In genomic region chr8:56551361-56551852, GRCm38 (mm10) we compare ENCODE assay signal across 8 mouse cellular contexts. TPM values are rescaled to one million over a fixed set of nuclear protein-coding genes. Genes with fewer than 3 reads are reported as not detected.
A peak's percentile ranks its signal among the peaks of the same experiment; 100 is the strongest.
DNase-seq lines count a peak whose midpoint lies in the region; ATAC-seq and TF ChIP-seq lines count a peak whose summit lies in the region.

No protein-coding gene starts in this region.

- peaks cover 10% of the 10 kb centered on the region; the same call in 1 of the 2 replicates for H3K79me2 ChIP-seq in liver, adult 2 months (ENCODE audit: control insufficient read depth, insufficient read depth, low read length)
- peaks cover 29% of the 10 kb centered on the region for H3K79me2 ChIP-seq in myocyte (ENCODE audit: control insufficient read depth, insufficient read depth)

- peak overlapping the region; percentile 93 for H3K9ac ChIP-seq in heart, embryonic 11.5 days (ENCODE audit: low read depth, low read length)
- H3K9ac ChIP-seq in kidney, embryonic 16.5 days (replicated peaks; ENCODE audit: low read length): peak overlapping the region; percentile 84
- H3K9ac ChIP-seq in liver, adult 2 months (ENCODE audit: low read depth, low read length): peak overlapping the region; percentile 90
- H3K9ac ChIP-seq in stomach, embryonic 15.5 days: peak overlapping the region; percentile 13; the same call in 1 of the 2 replicates

- H3K9me3 ChIP-seq in erythroblast, embryonic 14.5 days (ENCODE audit: control insufficient read depth, low read length): no peaks in the 10 kb centered on the region
- H3K9me3 ChIP-seq in heart, embryonic 11.5 days (replicated peaks; ENCODE audit: control insufficient read depth, low read length): no peaks in the 10 kb centered on the region
- H3K9me3 ChIP-seq in kidney, embryonic 16.5 days (ENCODE audit: low read length): no peaks in the 10 kb centered on the region
- H3K9me3 ChIP-seq in stomach, embryonic 15.5 days: no peaks in the 10 kb centered on the region

- peak overlapping the region; percentile 66 for H3K4me2 ChIP-seq in heart, embryonic 11.5 days
- peak overlapping the region; percentile 77 for H3K4me2 ChIP-seq in kidney, embryonic 16.5 days (replicated peaks; ENCODE audit: low read depth, low read length)
- H3K4me2 ChIP-seq in myocyte (ENCODE audit: low read depth): peak overlapping the region; percentile 98
- H3K4me2 ChIP-seq in stomach, embryonic 15.5 days: peak overlapping the region; percentile 62

- peak; percentile 97 for ATAC-seq in heart, embryonic 11.5 days (replicated peaks; ENCODE audit: insufficient number of reproducible peaks, low FRiP score, low TSS enrichment)
- peak; percentile 98 for ATAC-seq in kidney, embryonic 16.5 days (ENCODE audit: low FRiP score, low TSS enrichment)
- peak; percentile 96 for ATAC-seq in stomach, embryonic 15.5 days (ENCODE audit: insufficient read depth, low FRiP score, low read depth)

- no peak for TF ChIP-seq POLR2A in brain, embryonic 14.5 days (IDR thresholded peaks at IDR 0.05; ENCODE audit: borderline replicate concordance, extremely low read depth, insufficient read depth, insufficient read length, poor library complexity, severe bottlenecking)
- no peak for TF ChIP-seq POLR2A in liver, adult 2 months (IDR thresholded peaks at IDR 0.05; ENCODE audit: extremely low read depth, insufficient read depth, low read length)
- peak; percentile 8 for TF ChIP-seq POLR2A in myocyte (IDR thresholded peaks at IDR 0.05; ENCODE audit: insufficient read length, low read depth)

- H3K4me3 ChIP-seq in erythroblast, embryonic 14.5 days (replicated peaks): peak overlapping the region; percentile 89
- H3K4me3 ChIP-seq in heart, embryonic 11.5 days (ENCODE audit: low read depth, low read length): peak overlapping the region; percentile 97
- H3K4me3 ChIP-seq in kidney, embryonic 16.5 days (ENCODE audit: low read length): peak overlapping the region; percentile 90
- H3K4me3 ChIP-seq in liver, adult 2 months (ENCODE audit: insufficient read depth, low read depth, low read length): peak overlapping the region; percentile 92
- H3K4me3 ChIP-seq in myocyte: peak overlapping the region; percentile 98
- peak overlapping the region; percentile 62 for H3K4me3 ChIP-seq in stomach, embryonic 15.5 days (replicated peaks)

- peak overlapping the region; percentile 85 for H3K27ac ChIP-seq in heart, embryonic 11.5 days (ENCODE audit: low read depth, low read length)
- H3K27ac ChIP-seq in kidney, embryonic 16.5 days (ENCODE audit: low read length): peak overlapping the region; percentile 83
- H3K27ac ChIP-seq in liver, adult 2 months (replicated peaks; ENCODE audit: insufficient read depth, low read depth, low read length): peak overlapping the region; percentile 93
- H3K27ac ChIP-seq in stomach, embryonic 15.5 days: peak overlapping the region; percentile 85

- under 1% methylated on average over 28 of the region's 28 CpGs for WGBS in heart, embryonic 11.5 days (ENCODE audit: insufficient replicate concordance)
- under 1% methylated on average over 28 of the region's 28 CpGs for WGBS in kidney, embryonic 16.5 days
- WGBS in liver, adult 2 months: under 1% methylated on average over 28 of the region's 28 CpGs
- under 1% methylated on average over 28 of the region's 28 CpGs for WGBS in stomach, embryonic 15.5 days

- no peaks in the 10 kb centered on the region for H3K27me3 ChIP-seq in erythroblast, embryonic 14.5 days (ENCODE audit: control insufficient read depth)
- H3K27me3 ChIP-seq in heart, embryonic 11.5 days (ENCODE audit: control insufficient read depth, insufficient read depth, low read length): no peaks in the 10 kb centered on the region
- no peaks in the 10 kb centered on the region for H3K27me3 ChIP-seq in kidney, embryonic 16.5 days (ENCODE audit: insufficient read depth, low read length)
- no peaks in the 10 kb centered on the region for H3K27me3 ChIP-seq in liver, adult 2 months (ENCODE audit: control insufficient read depth, insufficient read depth, low read length)
- H3K27me3 ChIP-seq in myocyte (ENCODE audit: control insufficient read depth, insufficient read depth, insufficient read length): no peaks in the 10 kb centered on the region
- H3K27me3 ChIP-seq in stomach, embryonic 15.5 days (replicated peaks): no peaks in the 10 kb centered on the region

- TF ChIP-seq CTCF in brain, embryonic 14.5 days (IDR thresholded peaks at IDR 0.05; ENCODE audit: borderline replicate concordance, extremely low read depth, insufficient read depth, insufficient read length): no peak
- TF ChIP-seq CTCF in liver, adult 2 months (IDR thresholded peaks at IDR 0.05; ENCODE audit: low read depth, low read length): no peak

- peak; percentile 95 for DNase-seq in CD4-positive helper T cell, adult 2 months (ENCODE audit: low read depth, low spot score)
- peak; percentile 96 for DNase-seq in brain, embryonic 14.5 days (ENCODE audit: low read depth)
- DNase-seq in liver, adult 2 months (ENCODE audit: extremely low read depth, low read depth, low spot score): peak; percentile 95

- H3ac ChIP-seq in myocyte (ENCODE audit: control insufficient read depth, insufficient read length): peak overlapping the region; percentile 87

- peaks cover 20% of the 10 kb centered on the region for H3K4me1 ChIP-seq in erythroblast, embryonic 14.5 days (ENCODE audit: control insufficient read depth)
- H3K4me1 ChIP-seq in heart, embryonic 11.5 days (ENCODE audit: control insufficient read depth, insufficient read depth, low read length): peaks cover 12% of the 10 kb centered on the region
- peaks cover 13% of the 10 kb centered on the region for H3K4me1 ChIP-seq in kidney, embryonic 16.5 days (ENCODE audit: insufficient read depth, low read length)
- peaks cover 6% of the 10 kb centered on the region for H3K4me1 ChIP-seq in liver, adult 2 months (ENCODE audit: control insufficient read depth, insufficient read depth, low read length)
- H3K4me1 ChIP-seq in stomach, embryonic 15.5 days: peaks cover 3% of the 10 kb centered on the region; the same call in 1 of the 2 replicates

- H3K36me3 ChIP-seq in erythroblast, embryonic 14.5 days (ENCODE audit: control insufficient read depth): peaks cover 8% of the 10 kb centered on the region
- H3K36me3 ChIP-seq in heart, embryonic 11.5 days (ENCODE audit: control insufficient read depth, insufficient read depth, low read length): no peaks in the 10 kb centered on the region
- no peaks in the 10 kb centered on the region for H3K36me3 ChIP-seq in kidney, embryonic 16.5 days (ENCODE audit: insufficient read depth, low read length)
- no peaks in the 10 kb centered on the region for H3K36me3 ChIP-seq in liver, adult 2 months (ENCODE audit: control insufficient read depth, insufficient read depth, low read length)
- H3K36me3 ChIP-seq in myocyte (ENCODE audit: control insufficient read depth, insufficient read depth): peaks cover 2% of the 10 kb centered on the region
- no peaks in the 10 kb centered on the region for H3K36me3 ChIP-seq in stomach, embryonic 15.5 days

TF ChIP-seq in myocyte, 11 proteins besides CTCF, POLR2A, EP300 and RAD21:
- TF ChIP-seq MYOG (IDR thresholded peaks at IDR 0.05; ENCODE audit: control insufficient read depth in 1 of 3, insufficient read depth in 1 of 3, insufficient read length in 2 of 3, low read depth in 2 of 3): no peak
- TF ChIP-seq USF1 (IDR thresholded peaks at IDR 0.05; ENCODE audit: low read depth): no peak
- no peak for TF ChIP-seq TCF12 (IDR thresholded peaks at IDR 0.05; ENCODE audit: insufficient read depth, poor library complexity, severe bottlenecking)
- no peak for TF ChIP-seq MAX (IDR thresholded peaks at IDR 0.05; ENCODE audit: low read depth)
- TF ChIP-seq SRF (IDR thresholded peaks at IDR 0.05; ENCODE audit: control insufficient read depth, insufficient read length, low read depth): no peak
- TF ChIP-seq E2F4 (IDR thresholded peaks at IDR 0.05; ENCODE audit: insufficient read depth): no peak
- TF ChIP-seq CEBPB (IDR thresholded peaks at IDR 0.05; ENCODE audit: insufficient read depth, poor library complexity, severe bottlenecking): no peak
- TF ChIP-seq POLR2AphosphoS2 (IDR thresholded peaks at IDR 0.05; ENCODE audit: insufficient read length, low read depth): no peak
- TF ChIP-seq MYOD1 (IDR thresholded peaks at IDR 0.05; ENCODE audit: control insufficient read depth in 1 of 3, insufficient read length in 2 of 3, low read depth in 2 of 3): no peak
- TF ChIP-seq TCF3 (IDR thresholded peaks at IDR 0.05; ENCODE audit: insufficient read length, low read depth): no peak
- TF ChIP-seq REST (IDR thresholded peaks at IDR 0.05; ENCODE audit: insufficient read depth, insufficient read length): no peak

RNA-seq across cellular contexts. Expression of gene Fbxo8, which starts 0.5 kb away (rescaled TPM):
- polyA plus RNA-seq in brain, embryonic 14.5 days (2012; rRNA removed): 25.6 and 26.7 TPM in 2 replicates
- 0.68 and 0.96 TPM in 2 replicates for polyA plus RNA-seq in erythroblast, embryonic 14.5 days (2012)
- 43.2 and 45.0 TPM in 2 replicates for polyA plus RNA-seq in heart, embryonic 11.5 days (2014; fragmentation: Nextera tagmentation; extraction: Ambion mirVana)
- 48.6 and 48.8 TPM in 2 replicates for polyA plus RNA-seq in kidney, embryonic 16.5 days (2015; fragmentation: Nextera tagmentation; extraction: Ambion mirVana)
- total RNA-seq in liver, adult 2 months (2014; rRNA removed): 45.4 and 55.1 TPM in 2 replicates
- polyA plus RNA-seq in liver, adult 2 months (2012; rRNA removed): 42.4 and 50.3 TPM in 2 replicates
- polyA plus RNA-seq in myocyte (2012; fragmentation: generic; extraction: Trizol): 10.2 TPM
- polyA plus RNA-seq in stomach, embryonic 15.5 days (2015; fragmentation: Nextera tagmentation; extraction: Ambion mirVana): 37.8 and 38.4 TPM in 2 replicates

RNA-seq across cellular contexts. Expression of gene Cep44, which starts 0.6 kb away (rescaled TPM):
- 27.3 and 35.8 TPM in 2 replicates for polyA plus RNA-seq in brain, embryonic 14.5 days (2012; rRNA removed)
- polyA plus RNA-seq in erythroblast, embryonic 14.5 days (2012): 0.37 and 1.1 TPM in 2 replicates
- 25.7 and 28.2 TPM in 2 replicates for polyA plus RNA-seq in heart, embryonic 11.5 days (2014; fragmentation: Nextera tagmentation; extraction: Ambion mirVana)
- 39.0 and 40.5 TPM in 2 replicates for polyA plus RNA-seq in kidney, embryonic 16.5 days (2015; fragmentation: Nextera tagmentation; extraction: Ambion mirVana)
- total RNA-seq in liver, adult 2 months (2014; rRNA removed): 24.0 and 27.1 TPM in 2 replicates
- polyA plus RNA-seq in liver, adult 2 months (2012; rRNA removed): 7.5 and 9.1 TPM in 2 replicates
- 14.9 TPM for polyA plus RNA-seq in myocyte (2012; fragmentation: generic; extraction: Trizol)
- polyA plus RNA-seq in stomach, embryonic 15.5 days (2015; fragmentation: Nextera tagmentation; extraction: Ambion mirVana): 33.7 and 34.0 TPM in 2 replicates

Comparison
In these comparisons a context has a peak if more than half of its experiments do, and no peak if none do; other contexts are left out.
1. Peak in every context shown above with its lines: DNase-seq, ATAC-seq, H3K4me3 ChIP-seq and H3K27ac ChIP-seq.
2. H3K9ac ChIP-seq: peak in every context shown above with its lines; median percentile 93 in heart, embryonic 11.5 days; 90 in liver, adult 2 months; 84 in kidney, embryonic 16.5 days; 13 in stomach, embryonic 15.5 days.